Mouse (Mus musculus) subcutaneous adipose tissue, adult 2 months (tissue): ENCODE data around the gene Gm45837. TPM values are rescaled to one million over a fixed set of nuclear protein-coding genes. Genes with fewer than 3 reads are reported as not detected.

ENCODE experiments used
- polyA plus RNA-seq: library from polyadenylated mRNA; depleted of rRNA; stranded (reverse); fragments of >200 nt; gene quantifications from 2 replicates; pipeline ENCODE4 v1.2.3, GENCODE M21; 2012; ENCODE audit warnings: low replicate concordance; rRNA removed

The Gm45837 gene
- polyA plus RNA-seq, result 0.64 TPM in 1 of 2 replicates, not detected in the other

DNA sequence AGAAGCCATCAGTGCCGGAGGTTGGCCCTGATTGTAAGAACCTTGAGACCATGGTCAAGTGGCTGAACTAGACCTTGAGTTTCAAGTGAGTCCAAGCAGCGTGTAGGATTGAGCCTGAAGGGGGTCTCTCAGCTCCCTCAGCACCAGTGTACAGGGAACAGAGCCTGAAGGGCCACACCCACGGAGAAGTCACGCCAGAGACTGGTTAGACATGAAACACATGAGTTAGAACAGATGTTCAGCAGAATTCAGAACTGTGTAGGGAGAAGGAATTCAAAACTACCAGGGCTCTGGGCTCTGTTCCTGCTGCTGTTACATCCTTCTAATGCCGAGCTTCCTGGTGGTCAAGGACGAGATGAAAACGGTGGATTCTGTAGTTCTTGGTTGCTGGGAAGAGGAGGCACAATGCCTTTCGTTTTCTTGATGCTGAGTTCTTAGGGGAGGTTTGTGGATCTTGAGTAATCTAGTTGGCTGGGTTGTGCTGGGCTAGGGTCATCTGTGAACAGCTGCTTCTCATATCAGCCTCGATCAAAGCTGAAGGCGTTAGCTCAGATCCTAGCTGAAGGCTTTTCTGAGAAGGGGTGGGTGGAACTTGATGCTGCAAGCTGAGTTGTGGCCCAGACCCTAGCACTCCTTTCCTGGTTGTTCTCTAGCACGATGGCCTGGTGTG lies at the start of gene Gm45837:
Gene Gm45837 (plus strand): TSS at position 620 of the 670 bp plus-strand sequence.

DNA sequence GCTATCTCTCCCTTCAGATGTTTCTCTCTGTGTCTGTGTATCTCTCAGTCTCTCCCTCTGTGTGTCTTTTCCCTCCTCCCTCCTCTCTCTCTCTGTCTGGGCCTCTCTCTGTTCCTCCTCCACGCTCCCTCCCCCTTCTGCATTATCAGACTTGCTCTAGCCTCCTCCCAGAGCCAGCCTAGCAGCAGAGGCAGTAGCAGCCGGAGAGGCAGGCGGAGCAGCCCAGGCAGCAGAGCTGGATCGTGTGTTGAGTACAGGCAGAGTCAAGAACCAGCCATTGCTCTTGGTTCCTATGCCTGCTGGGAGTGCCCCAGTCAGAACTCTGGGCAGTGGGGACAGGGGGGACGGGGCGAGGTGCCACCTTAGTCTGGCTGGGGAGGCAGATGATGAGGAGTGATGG lies 10.8 kb downstream of the Gm45837 start, which contains the start of gene Pde2a:
Gene Pde2a (plus strand): TSS at position 163 of the 400 bp plus-strand sequence.

Other genes starting within 250 kb of the Gm45837 start
- gene Atg16l2, start 108.6 kb upstream of the Gm45837 start, polyA plus RNA-seq, result 13.6 and 48.2 TPM in 2 replicates
- 14.1 and 68.1 TPM in 2 replicates for gene Stard10, start 93.8 kb upstream of the Gm45837 start, polyA plus RNA-seq
- 87.0 and 336 TPM in 2 replicates for gene Arap1, start 62.8 kb upstream of the Gm45837 start, polyA plus RNA-seq
- gene Pde2a, start 10.8 kb downstream of the Gm45837 start, polyA plus RNA-seq, result 40.8 and 94.6 TPM in 2 replicates
- gene Art2b, start 174.7 kb downstream of the Gm45837 start, polyA plus RNA-seq, result 0.10 and 0.15 TPM in 2 replicates